Mouse (Mus musculus) monocyte, adult 2 months (primary cell): ENCODE results near the gene Fut9.

Experiments used
- DNase-seq, 2 experiments: peaks; one replicate each; pipeline ENCODE4 v3.0.0; 2022; ENCODE audit warnings: low spot score in 2 of 2, low read depth in 1 of 2

Fut9 gene

GRCm38 (mm10) chr4:25648107-25648506 is 151.9 kb downstream of the Fut9 start:
- no peak for DNase-seq

- no peak for DNase-seq
Measured at GRCm38 (mm10) chr4:25647593-25647992, 152.5 kb downstream of the Fut9 start.

- no peak for DNase-seq
Measured at GRCm38 (mm10) chr4:25645580-25645979, 154.5 kb downstream of the Fut9 start.

- no peak for DNase-seq
Measured at GRCm38 (mm10) chr4:25641993-25642392, 158.1 kb downstream of the Fut9 start.

- no peak for DNase-seq
Measured at GRCm38 (mm10) chr4:25633262-25633661, 166.8 kb downstream of the Fut9 start.

- no peak for DNase-seq
Measured at GRCm38 (mm10) chr4:25628113-25628512, 171.9 kb downstream of the Fut9 start.

GRCm38 (mm10) chr4:25627467-25627866 is 172.6 kb downstream of the Fut9 start:
- no peak for DNase-seq

- no peak for DNase-seq
Measured at GRCm38 (mm10) chr4:25627039-25627438, 173.0 kb downstream of the Fut9 start.

GRCm38 (mm10) chr4:25623176-25623575 is 176.9 kb downstream of the Fut9 start:
- DNase-seq = no peak

- DNase-seq = no peak
Measured at GRCm38 (mm10) chr4:25617301-25617700, 182.7 kb downstream of the Fut9 start.

GRCm38 (mm10) chr4:25613426-25613825 is 186.6 kb downstream of the Fut9 start:
- DNase-seq = no peak

GRCm38 (mm10) chr4:25610481-25610880 is 189.6 kb downstream of the Fut9 start:
- DNase-seq = no peak

- no peak for DNase-seq
Measured at GRCm38 (mm10) chr4:25593218-25593617, 206.8 kb downstream of the Fut9 start.
